In the genomic region with DNA sequence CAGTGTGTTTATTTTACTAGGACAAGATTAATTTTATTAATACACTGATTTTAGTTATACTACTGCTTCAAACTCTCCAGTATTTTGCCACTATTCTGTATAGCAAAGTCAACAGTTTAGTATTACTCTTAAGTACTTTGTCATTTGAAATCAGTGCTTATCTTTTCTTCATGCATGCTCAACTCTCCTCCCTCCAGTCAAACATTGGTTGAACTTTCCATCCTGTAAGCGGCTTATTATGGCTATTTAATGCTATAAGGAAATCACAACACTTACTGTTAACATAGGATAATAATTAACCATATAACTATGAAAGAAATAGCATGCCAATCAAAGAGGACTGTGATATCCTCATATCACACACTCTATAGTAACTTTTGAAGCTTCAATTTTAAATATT, we compare ENCODE assay signal across 18 mouse cellular contexts. TPM values are rescaled to one million over a fixed set of nuclear protein-coding genes. Genes with fewer than 3 reads are reported as not detected.
"Had no signal": no experiment of that assay in that cellular context is flagged by ENCODE, and none has a peak within 500 bp of the region (broad histone marks: within the 10 kb centered on the region; RNA-seq: fewer than 3 reads in every experiment).

No protein-coding gene starts in this region.

- H3K9me3 ChIP-seq: neural tube, embryonic 12.5 days; neural tube, embryonic 13.5 days; neural tube, embryonic 15.5 days; stomach, embryonic 15.5 days had no signal

- H3K4me1 ChIP-seq: neural tube, embryonic 12.5 days; neural tube, embryonic 13.5 days; neural tube, embryonic 15.5 days; stomach, embryonic 15.5 days had no signal

- H3K27ac ChIP-seq: neural tube, embryonic 12.5 days; neural tube, embryonic 13.5 days; neural tube, embryonic 15.5 days; stomach, embryonic 15.5 days had no signal

- DNase-seq: retina, postnatal 1 day; right cerebral cortex, adult 18-20 months; right cerebral cortex, postnatal 14 days; right cerebral cortex, postnatal 25 days; right cerebral cortex, postnatal 4 days; spleen, adult 18-20 months; thymus, adult 18-20 months; thymus, adult 2 months; thymus, postnatal 14 days; thymus, postnatal 25 days; thymus, postnatal 36 days; thymus, postnatal 4 days had no signal

- H3K36me3 ChIP-seq: neural tube, embryonic 12.5 days; neural tube, embryonic 13.5 days; neural tube, embryonic 15.5 days; stomach, embryonic 15.5 days had no signal

- H3K4me2 ChIP-seq: neural tube, embryonic 12.5 days; neural tube, embryonic 13.5 days; neural tube, embryonic 15.5 days; stomach, embryonic 15.5 days had no signal

- H3K27me3 ChIP-seq: neural tube, embryonic 12.5 days; neural tube, embryonic 13.5 days; neural tube, embryonic 15.5 days; stomach, embryonic 15.5 days had no signal

- H3K4me3 ChIP-seq: neural tube, embryonic 12.5 days; neural tube, embryonic 13.5 days; neural tube, embryonic 15.5 days; stomach, embryonic 15.5 days had no signal

- H3K9ac ChIP-seq: neural tube, embryonic 12.5 days; neural tube, embryonic 13.5 days; neural tube, embryonic 15.5 days; stomach, embryonic 15.5 days had no signal

RNA-seq across cellular contexts. Expression of gene Pof1b, which starts 57.5 kb away (rescaled TPM):
- polyA plus RNA-seq: spleen, adult 2 months; testis, adult 2 months had no signal
